ENCODE assay signal across 1 mouse cellular context in the genomic region with DNA sequence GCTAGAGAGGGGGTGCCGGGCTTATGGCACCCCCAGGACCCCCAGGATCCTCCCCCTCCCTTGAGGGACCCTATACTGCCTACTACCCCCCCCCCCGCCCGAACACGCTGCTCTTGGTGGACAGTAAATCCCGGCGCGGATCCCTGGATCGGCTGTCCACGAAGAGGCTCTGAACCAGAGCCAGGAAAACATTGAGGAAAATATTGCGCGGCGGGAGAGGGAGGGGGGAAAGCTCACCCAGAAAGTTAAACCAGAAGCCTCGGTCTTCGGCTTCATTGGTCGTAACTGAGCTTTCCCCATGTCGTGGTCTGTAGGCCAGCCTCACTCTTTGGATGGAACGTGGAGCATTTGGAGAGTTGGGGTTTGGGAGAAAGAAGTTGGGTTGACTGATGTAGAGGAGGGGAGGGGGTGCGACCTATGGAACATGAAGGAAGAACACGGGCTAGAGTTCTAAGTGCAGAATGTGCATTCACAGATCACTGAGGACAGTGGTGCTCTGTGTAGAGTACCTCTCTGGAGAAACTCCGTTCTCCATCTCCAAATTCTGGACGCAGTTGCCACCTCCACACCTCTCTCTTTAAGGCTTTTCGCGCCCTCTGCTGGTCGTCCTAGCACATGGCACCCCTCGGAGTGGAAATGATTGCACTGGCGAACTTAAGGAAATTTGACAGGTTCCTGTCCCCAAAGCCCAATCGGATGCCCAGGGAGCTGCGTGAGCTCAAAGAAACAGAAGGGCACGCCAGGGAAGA.
TF ChIP-seq lines count a peak whose summit lies in the region.

Gene Gli1 (minus strand): TSS at position 84 of the 749 bp plus-strand sequence.

TF ChIP-seq in C2C12, 6 proteins besides CTCF, POLR2A, EP300 and RAD21:
- peak; percentile 79 for TF ChIP-seq MAX (IDR thresholded peaks at IDR 0.05)
- no peak for TF ChIP-seq MYOD1 (IDR thresholded peaks at IDR 0.05; ENCODE audit: control insufficient read depth, insufficient read length, low read depth)
- TF ChIP-seq USF1 (IDR thresholded peaks at IDR 0.05; ENCODE audit: low read depth), result no peak
